Mouse (Mus musculus): ENCODE results near the gene Zdhhc8. TPM values are rescaled to one million over a fixed set of nuclear protein-coding genes. Genes with fewer than 3 reads are reported as not detected.

Gene Zdhhc8
- polyA plus RNA-seq, 1 experiment from 2014 or later: 17.2 TPM

GRCm38 (mm10) chr16:18233919-18234670 lies 841 bp downstream of the Zdhhc8 start:
- ATAC-seq (ENCODE audit: low FRiP score, low TSS enrichment): no peak; the same call in 1 of the 2 replicates
- 17% methylated on average over 13 of the region's 13 CpGs for WGBS

GRCm38 (mm10) chr16:18233451-18233850 lies 1.5 kb downstream of the Zdhhc8 start:
- no peak for ATAC-seq (ENCODE audit: low FRiP score, low TSS enrichment)
- Histone ChIP-seq H3K9ac (ENCODE audit: low read depth, low read length) (peak overlapping the region; percentile 88; the same call in 1 of the 2 replicates), H3K27ac (ENCODE audit: low read depth, low read length) (no peak overlapping the region), H3K4me1 (ENCODE audit: control insufficient read depth, insufficient read depth, low read length) (peaks cover 26% of the 10 kb centered on the region; the same call in 1 of the 2 replicates), H3K36me3 (ENCODE audit: control insufficient read depth, insufficient read depth, low read length) (peaks cover 9% of the 10 kb centered on the region), H3K4me3 (ENCODE audit: low read length) (peak overlapping the region; percentile 91; the same call in 1 of the 2 replicates), H3K27me3 (ENCODE audit: control insufficient read depth, insufficient read depth, low read length) (no peaks in the 10 kb centered on the region), H3K4me2 (replicated peaks; ENCODE audit: low read depth, low read length) (0 out of 2 replicates have a peak overlapping the region, but pooled peaks have one; percentile 2), H3K9me3 (ENCODE audit: control insufficient read depth, low read length) (no peaks in the 10 kb centered on the region)
- 41% methylated on average over 1 of the region's 1 CpGs for WGBS

More at GRCm38 (mm10) chr16:18233919-18234670, 841 bp downstream of the Zdhhc8 start:
- H3K9me3 ChIP-seq (ENCODE audit: control insufficient read depth, low read length): no peaks in the 10 kb centered on the region
- H3K27ac ChIP-seq (ENCODE audit: low read depth, low read length): peak overlapping the region; percentile 59; the same call in 1 of the 2 replicates
- H3K4me1 ChIP-seq (ENCODE audit: control insufficient read depth, insufficient read depth, low read length): peaks cover 26% of the 10 kb centered on the region; the same call in 1 of the 2 replicates
- H3K4me3 ChIP-seq (ENCODE audit: low read length): peak overlapping the region; percentile 91
- H3K4me2 ChIP-seq (replicated peaks; ENCODE audit: low read depth, low read length): peak overlapping the region; percentile 85
- peak overlapping the region; percentile 88 for H3K9ac ChIP-seq (ENCODE audit: low read depth, low read length)
- no peaks in the 10 kb centered on the region for H3K27me3 ChIP-seq (ENCODE audit: control insufficient read depth, insufficient read depth, low read length)
- peaks cover 14% of the 10 kb centered on the region for H3K36me3 ChIP-seq (ENCODE audit: control insufficient read depth, insufficient read depth, low read length)

- H3K27me3 ChIP-seq (ENCODE audit: control insufficient read depth, insufficient read depth, low read length): no peaks in the 10 kb centered on the region
- no peaks in the 10 kb centered on the region for H3K9me3 ChIP-seq (ENCODE audit: control insufficient read depth, low read length)
- no peak overlapping the region for H3K27ac ChIP-seq (ENCODE audit: low read depth, low read length)
- no peak for ATAC-seq (ENCODE audit: low FRiP score, low TSS enrichment)
- 86% methylated on average over 4 of the region's 4 CpGs for WGBS
- peaks cover 19% of the 10 kb centered on the region for H3K36me3 ChIP-seq (ENCODE audit: control insufficient read depth, insufficient read depth, low read length)
- H3K4me3 ChIP-seq (ENCODE audit: low read length): no peak overlapping the region
- 0 out of 2 replicates have a peak overlapping the region, but pooled peaks have one; percentile 12 for H3K9ac ChIP-seq (ENCODE audit: low read depth, low read length)
- H3K4me2 ChIP-seq (replicated peaks; ENCODE audit: low read depth, low read length): no peak overlapping the region
- peaks cover 26% of the 10 kb centered on the region; the same call in 1 of the 2 replicates for H3K4me1 ChIP-seq (ENCODE audit: control insufficient read depth, insufficient read depth, low read length)
These were observed 3.5 kb downstream of the Zdhhc8 start for GRCm38 (mm10) chr16:18231451-18231850.

GRCm38 (mm10) chr16:18231047-18231446 lies 3.9 kb downstream of the Zdhhc8 start:
- no peaks in the 10 kb centered on the region for H3K9me3 ChIP-seq (ENCODE audit: control insufficient read depth, low read length)
- no peak overlapping the region for H3K27ac ChIP-seq (ENCODE audit: low read depth, low read length)
- no peak for ATAC-seq (ENCODE audit: low FRiP score, low TSS enrichment)
- peaks cover 23% of the 10 kb centered on the region; the same call in 1 of the 2 replicates for H3K4me1 ChIP-seq (ENCODE audit: control insufficient read depth, insufficient read depth, low read length)
- no peak overlapping the region for H3K4me2 ChIP-seq (replicated peaks; ENCODE audit: low read depth, low read length)
- WGBS: 86% methylated on average over 3 of the region's 3 CpGs
- H3K4me3 ChIP-seq (ENCODE audit: low read length): no peak overlapping the region
- peaks cover 23% of the 10 kb centered on the region for H3K36me3 ChIP-seq (ENCODE audit: control insufficient read depth, insufficient read depth, low read length)
- H3K27me3 ChIP-seq (ENCODE audit: control insufficient read depth, insufficient read depth, low read length): no peaks in the 10 kb centered on the region
- H3K9ac ChIP-seq (ENCODE audit: low read depth, low read length): no peak overlapping the region

GRCm38 (mm10) chr16:18230617-18231016 lies 4.3 kb downstream of the Zdhhc8 start:
- Histone ChIP-seq H3K4me2 (replicated peaks; ENCODE audit: low read depth, low read length) (no peak overlapping the region), H3K27me3 (ENCODE audit: control insufficient read depth, insufficient read depth, low read length) (no peaks in the 10 kb centered on the region), H3K36me3 (ENCODE audit: control insufficient read depth, insufficient read depth, low read length) (peaks cover 27% of the 10 kb centered on the region), H3K9me3 (ENCODE audit: control insufficient read depth, low read length) (no peaks in the 10 kb centered on the region), H3K27ac (ENCODE audit: low read depth, low read length) (no peak overlapping the region), H3K4me3 (ENCODE audit: low read length) (no peak overlapping the region), H3K9ac (ENCODE audit: low read depth, low read length) (no peak overlapping the region), H3K4me1 (ENCODE audit: control insufficient read depth, insufficient read depth, low read length) (peaks cover 19% of the 10 kb centered on the region; the same call in 1 of the 2 replicates)
- WGBS: 89% methylated on average over 6 of the region's 6 CpGs
- no peak for ATAC-seq (ENCODE audit: low FRiP score, low TSS enrichment)

GRCm38 (mm10) chr16:18229622-18230021 lies 5.3 kb downstream of the Zdhhc8 start:
- Histone ChIP-seq H3K9me3 (ENCODE audit: control insufficient read depth, low read length) (no peaks in the 10 kb centered on the region), H3K4me3 (ENCODE audit: low read length) (no peak overlapping the region), H3K36me3 (ENCODE audit: control insufficient read depth, insufficient read depth, low read length) (peaks cover 37% of the 10 kb centered on the region), H3K4me2 (replicated peaks; ENCODE audit: low read depth, low read length) (no peak overlapping the region), H3K9ac (ENCODE audit: low read depth, low read length) (no peak overlapping the region), H3K27me3 (ENCODE audit: control insufficient read depth, insufficient read depth, low read length) (no peaks in the 10 kb centered on the region), H3K27ac (ENCODE audit: low read depth, low read length) (no peak overlapping the region), H3K4me1 (ENCODE audit: control insufficient read depth, insufficient read depth, low read length) (peaks cover 18% of the 10 kb centered on the region; the same call in 1 of the 2 replicates)
- WGBS: 82% methylated on average over 11 of the region's 11 CpGs
- ATAC-seq (ENCODE audit: low FRiP score, low TSS enrichment): no peak

GRCm38 (mm10) chr16:18228856-18229255 lies 6.1 kb downstream of the Zdhhc8 start:
- Histone ChIP-seq H3K9ac (ENCODE audit: low read depth, low read length) (no peak overlapping the region), H3K9me3 (ENCODE audit: control insufficient read depth, low read length) (no peaks in the 10 kb centered on the region), H3K4me2 (replicated peaks; ENCODE audit: low read depth, low read length) (no peak overlapping the region), H3K4me1 (ENCODE audit: control insufficient read depth, insufficient read depth, low read length) (peaks cover 16% of the 10 kb centered on the region; the same call in 1 of the 2 replicates), H3K36me3 (ENCODE audit: control insufficient read depth, insufficient read depth, low read length) (peaks cover 45% of the 10 kb centered on the region), H3K4me3 (ENCODE audit: low read length) (no peak overlapping the region), H3K27ac (ENCODE audit: low read depth, low read length) (no peak overlapping the region), H3K27me3 (ENCODE audit: control insufficient read depth, insufficient read depth, low read length) (no peaks in the 10 kb centered on the region)
- no peak for ATAC-seq (ENCODE audit: low FRiP score, low TSS enrichment)
- WGBS: 89% methylated on average over 4 of the region's 4 CpGs

- H3K36me3 ChIP-seq (ENCODE audit: control insufficient read depth, insufficient read depth, low read length): peaks cover 54% of the 10 kb centered on the region
- no peak overlapping the region for H3K4me3 ChIP-seq (ENCODE audit: low read length)
- H3K4me2 ChIP-seq (replicated peaks; ENCODE audit: low read depth, low read length): no peak overlapping the region
- no peaks in the 10 kb centered on the region for H3K27me3 ChIP-seq (ENCODE audit: control insufficient read depth, insufficient read depth, low read length)
- H3K9ac ChIP-seq (ENCODE audit: low read depth, low read length): no peak overlapping the region
- WGBS: 87% methylated on average over 20 of the region's 20 CpGs
- no peaks in the 10 kb centered on the region for H3K9me3 ChIP-seq (ENCODE audit: control insufficient read depth, low read length)
- no peak overlapping the region for H3K27ac ChIP-seq (ENCODE audit: low read depth, low read length)
- H3K4me1 ChIP-seq (ENCODE audit: control insufficient read depth, insufficient read depth, low read length): peaks cover 11% of the 10 kb centered on the region; the same call in 1 of the 2 replicates
- no peak for ATAC-seq (ENCODE audit: low FRiP score, low TSS enrichment)
These were observed 7.0 kb downstream of the Zdhhc8 start for GRCm38 (mm10) chr16:18227897-18228422.

GRCm38 (mm10) chr16:18227187-18227586 lies 7.7 kb downstream of the Zdhhc8 start:
- Histone ChIP-seq H3K9me3 (ENCODE audit: control insufficient read depth, low read length) (no peaks in the 10 kb centered on the region), H3K4me2 (replicated peaks; ENCODE audit: low read depth, low read length) (no peak overlapping the region), H3K4me3 (ENCODE audit: low read length) (no peak overlapping the region), H3K9ac (ENCODE audit: low read depth, low read length) (no peak overlapping the region), H3K27me3 (ENCODE audit: control insufficient read depth, insufficient read depth, low read length) (no peaks in the 10 kb centered on the region), H3K36me3 (ENCODE audit: control insufficient read depth, insufficient read depth, low read length) (peaks cover 60% of the 10 kb centered on the region), H3K27ac (ENCODE audit: low read depth, low read length) (no peak overlapping the region), H3K4me1 (ENCODE audit: control insufficient read depth, insufficient read depth, low read length) (peaks cover 11% of the 10 kb centered on the region; the same call in 1 of the 2 replicates)
- WGBS: 88% methylated on average over 13 of the region's 13 CpGs
- ATAC-seq (ENCODE audit: low FRiP score, low TSS enrichment): no peak

Measured in kidney, embryonic 14.5 days (tissue).